Mouse (Mus musculus): ENCODE measurements around the gene Sox15.

Gene Sox15

DNA sequence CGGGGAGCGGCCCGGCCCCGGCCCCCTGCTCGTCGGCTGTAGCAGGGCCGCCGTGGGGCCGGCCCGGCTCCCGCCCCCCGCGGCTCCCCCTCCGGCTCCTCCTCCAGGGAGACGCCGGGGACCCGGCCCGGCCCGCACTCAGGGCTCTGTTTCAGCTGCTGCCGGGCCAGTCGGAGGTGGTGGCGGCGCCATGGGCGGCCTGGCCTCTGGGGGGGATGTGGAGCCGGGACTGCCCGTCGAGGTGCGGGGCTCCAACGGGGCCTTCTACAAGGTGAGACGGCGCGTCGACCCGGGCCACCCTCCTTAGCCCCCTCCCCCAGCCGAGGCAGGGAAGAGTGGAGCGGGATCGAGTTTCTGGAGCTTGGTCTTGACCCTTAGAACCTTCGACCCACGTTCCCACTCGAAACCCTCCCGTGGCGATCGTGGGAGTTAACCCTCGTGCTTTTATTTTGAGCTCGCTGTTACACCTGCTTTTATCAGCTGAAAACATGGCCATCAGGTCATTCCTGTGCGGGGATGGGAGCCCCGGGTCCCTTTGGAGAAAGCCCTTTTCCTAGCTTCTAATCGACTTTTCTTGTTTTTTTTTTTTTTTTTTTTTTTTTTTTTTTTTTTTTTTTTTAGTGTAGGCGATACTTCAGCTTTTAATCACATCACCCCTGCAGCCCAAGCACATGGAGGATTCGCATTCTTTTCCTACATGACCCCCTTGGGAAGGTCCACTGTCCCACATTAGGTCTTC lies 21.8 kb upstream of the Sox15 start:
- CTCF ChIA-PET = interaction anchor here (0.6 to 0.8 kb wide), 2 partner anchors 25 to 385 kb away, joined by 3 read pairs; no protein-coding TSS in a partner anchor

GRCm38 (mm10) chr11:69635471-69635870 lies 19.6 kb upstream of the Sox15 start:
- CTCF ChIA-PET = no interaction called here

- CTCF ChIA-PET = no interaction called here
Measured at GRCm38 (mm10) chr11:69645860-69646259, 9.3 kb upstream of the Sox15 start.

- CTCF ChIA-PET = interaction anchor here (0.6 kb wide), 1 partner anchor 157 kb away, joined by 8 read pairs; no protein-coding TSS in a partner anchor
Measured at GRCm38 (mm10) chr11:69653399-69653798, 1.7 kb upstream of the Sox15 start.

- CTCF ChIA-PET = interaction anchor here (0.6 kb wide), 1 partner anchor 193 kb away, joined by 6 read pairs; no protein-coding TSS in a partner anchor
Measured at GRCm38 (mm10) chr11:69654760-69655159, 354 bp upstream of the Sox15 start.

DNA sequence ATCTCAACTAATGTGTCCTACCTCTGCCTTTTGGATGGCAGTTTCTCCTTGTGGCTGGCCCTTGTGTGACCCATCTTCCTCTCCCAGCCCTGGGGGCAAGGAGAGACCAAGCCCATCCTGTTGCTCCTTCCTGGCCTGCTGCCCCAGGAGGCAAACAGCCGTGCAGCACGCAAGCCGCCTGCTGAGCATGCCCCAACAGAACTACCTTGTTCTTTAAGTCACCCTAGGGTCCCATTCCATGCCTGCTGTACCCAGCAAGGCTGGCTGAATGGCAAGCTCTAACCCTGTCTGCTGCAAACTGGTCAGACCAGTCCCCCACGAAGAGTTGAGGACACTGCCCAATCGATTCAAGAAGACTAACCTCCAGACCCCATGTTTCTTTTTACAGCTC lies 946 bp downstream of the Sox15 start:
- CTCF ChIA-PET = interaction anchor here (0.6 kb wide), 1 partner anchor 25 kb away, joined by 5 read pairs; no protein-coding TSS in a partner anchor

DNA sequence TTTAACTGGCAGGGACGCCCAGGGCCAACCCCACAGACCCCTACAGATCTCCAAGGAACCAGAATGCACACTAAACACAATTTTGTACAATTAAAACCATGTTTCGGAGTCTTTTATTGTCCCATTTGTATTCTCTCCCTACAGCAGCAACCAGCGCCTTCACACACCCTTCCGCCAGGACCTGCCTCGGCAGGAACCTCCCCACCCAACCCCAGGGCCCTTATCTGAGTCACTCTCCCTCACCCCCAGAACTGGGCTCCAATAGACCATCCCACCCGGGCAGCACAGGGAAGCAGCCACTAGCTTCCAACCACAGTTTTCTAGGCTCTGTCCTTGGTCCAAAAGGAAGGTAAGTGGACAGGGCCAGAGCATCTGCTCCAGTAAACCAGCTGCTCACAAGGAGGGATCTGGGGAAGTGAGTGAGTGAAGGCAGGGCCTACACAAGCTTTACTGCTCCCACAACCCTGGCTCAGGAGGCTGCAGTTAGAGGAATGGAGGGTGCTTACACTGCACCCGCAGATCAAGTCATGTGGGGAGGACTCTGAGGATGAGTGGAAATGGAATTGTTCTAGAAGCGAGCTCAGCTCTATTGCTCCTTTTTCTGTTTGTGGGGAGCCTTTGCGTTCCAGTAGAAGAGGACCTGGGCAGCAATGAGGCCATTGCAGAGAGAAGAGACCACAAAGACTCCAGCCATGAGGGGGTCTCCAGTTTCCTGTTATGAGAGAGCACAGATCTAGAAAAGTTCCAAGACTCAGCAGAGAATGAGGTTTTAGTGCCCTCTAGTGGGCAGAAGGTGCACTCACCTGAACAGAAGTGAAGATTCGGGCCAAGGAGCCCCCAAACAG lies 1.7 kb downstream of the Sox15 start:
- CTCF ChIA-PET = interaction anchor here (0.6 to 0.7 kb wide), 2 partner anchors 26 to 170 kb away, joined by 3 to 5 read pairs; no protein-coding TSS in a partner anchor

GRCm38 (mm10) chr11:69657462-69657881 lies 2.4 kb downstream of the Sox15 start:
- CTCF ChIA-PET = interaction anchor here (0.7 kb wide), 1 partner anchor 169 kb away, joined by 3 read pairs; no protein-coding TSS in a partner anchor

DNA sequence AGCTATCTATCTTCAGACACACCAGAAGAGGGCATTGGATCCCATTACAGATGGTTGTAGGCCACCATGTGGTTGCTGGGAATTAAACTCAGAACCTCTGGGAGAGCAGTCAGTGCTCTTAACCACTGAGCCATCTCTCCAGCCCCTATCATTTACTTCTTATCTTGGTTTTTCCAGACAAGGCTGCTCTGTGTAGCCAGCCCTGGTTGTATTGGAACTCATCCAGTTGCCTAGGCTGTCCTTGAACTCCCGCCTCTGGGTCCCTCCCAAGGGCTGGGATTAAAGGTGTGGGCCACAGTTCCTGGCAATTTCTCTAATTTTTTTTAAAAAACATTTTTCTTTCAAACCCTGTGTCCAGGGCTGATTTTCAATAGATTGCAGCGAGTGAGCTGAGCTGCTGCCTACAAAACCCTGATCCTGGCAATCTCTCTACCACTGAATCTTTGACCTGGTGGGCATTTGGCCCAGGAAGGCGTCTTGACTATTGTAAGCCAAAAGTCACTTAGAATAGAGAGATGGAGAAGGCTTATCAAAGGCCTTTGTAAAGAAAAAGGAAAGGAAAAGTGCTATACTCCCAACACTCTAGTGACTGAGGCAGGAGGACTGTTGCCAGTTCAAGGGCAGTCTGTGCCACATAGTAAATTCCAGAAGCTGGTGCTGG lies 6.2 kb downstream of the Sox15 start:
- CTCF ChIA-PET = interaction anchor here (1.1 kb wide), 1 partner anchor 10 kb away, joined by 3 read pairs; no protein-coding TSS in a partner anchor

DNA sequence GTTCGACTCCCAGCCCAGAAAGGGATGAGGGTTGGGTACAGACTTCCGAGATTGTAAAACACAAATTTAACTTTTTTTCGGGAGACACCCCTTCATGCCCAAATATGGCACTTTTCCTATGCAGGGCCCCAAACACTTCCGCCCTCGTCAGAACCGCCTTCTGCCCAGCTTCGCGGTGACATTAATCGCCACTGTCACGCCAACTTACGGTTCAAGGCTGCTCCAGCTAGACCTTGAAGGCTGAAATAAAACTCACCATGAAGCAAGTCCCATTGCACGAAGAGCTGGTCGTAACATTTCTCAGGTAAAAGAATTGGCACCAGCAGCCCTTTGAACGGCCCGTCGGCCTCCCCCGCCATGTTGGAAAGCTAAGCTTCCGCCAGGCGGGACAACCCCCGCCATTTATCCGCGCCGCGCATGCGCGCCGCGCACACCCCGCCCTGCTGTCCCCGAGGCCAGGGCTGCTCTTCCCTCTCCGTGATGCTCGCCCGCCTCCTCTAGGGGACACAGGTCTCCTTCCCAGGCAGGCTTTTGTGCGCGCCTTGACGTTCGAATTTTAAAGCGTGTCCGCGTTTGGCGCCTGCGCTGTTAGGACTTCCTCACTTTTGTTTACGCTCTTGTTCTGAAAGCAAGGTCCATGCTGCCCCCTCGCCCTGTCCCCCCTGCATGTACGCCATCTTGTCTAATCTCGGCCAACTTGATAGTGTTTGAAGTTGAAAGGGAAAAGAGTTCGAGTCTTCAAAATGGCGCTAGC lies 7.3 kb downstream of the Sox15 start, which contains the start of gene Mpdu1:
Gene Mpdu1 (minus strand): TSS at position 430 of the 754 bp plus-strand sequence.
- CTCF ChIA-PET = interaction anchor here (1.1 kb wide), 1 partner anchor 11 kb away, joined by 3 read pairs; no protein-coding TSS in a partner anchor

GRCm38 (mm10) chr11:69662967-69663671 lies 8.0 kb downstream of the Sox15 start:
- CTCF ChIA-PET = no interaction called here

GRCm38 (mm10) chr11:69663795-69664194 lies 8.7 kb downstream of the Sox15 start:
- CTCF ChIA-PET = no interaction called here

DNA sequence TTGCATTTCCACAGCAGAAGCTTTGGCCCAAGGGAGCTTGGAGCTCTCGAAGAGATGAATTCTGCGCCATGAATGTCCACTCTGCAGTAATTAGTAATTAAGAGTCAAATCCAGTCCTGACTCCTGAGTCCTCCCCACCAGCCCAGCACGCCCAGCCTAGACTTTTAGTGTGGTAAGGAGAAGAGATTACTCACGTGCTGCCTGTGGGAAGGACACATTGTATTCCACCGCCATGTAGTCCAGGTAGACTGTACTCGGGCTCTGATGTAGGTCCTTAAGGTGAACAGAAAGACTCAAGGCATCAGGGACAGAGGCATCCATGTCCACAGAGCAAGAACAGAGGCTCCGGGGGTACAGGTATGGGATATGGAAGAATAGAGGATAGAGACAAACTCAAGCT lies 9.7 kb downstream of the Sox15 start:
- CTCF ChIA-PET = interaction anchor here (0.5 kb wide), 1 partner anchor 17 kb away, joined by 3 read pairs; no protein-coding TSS in a partner anchor

DNA sequence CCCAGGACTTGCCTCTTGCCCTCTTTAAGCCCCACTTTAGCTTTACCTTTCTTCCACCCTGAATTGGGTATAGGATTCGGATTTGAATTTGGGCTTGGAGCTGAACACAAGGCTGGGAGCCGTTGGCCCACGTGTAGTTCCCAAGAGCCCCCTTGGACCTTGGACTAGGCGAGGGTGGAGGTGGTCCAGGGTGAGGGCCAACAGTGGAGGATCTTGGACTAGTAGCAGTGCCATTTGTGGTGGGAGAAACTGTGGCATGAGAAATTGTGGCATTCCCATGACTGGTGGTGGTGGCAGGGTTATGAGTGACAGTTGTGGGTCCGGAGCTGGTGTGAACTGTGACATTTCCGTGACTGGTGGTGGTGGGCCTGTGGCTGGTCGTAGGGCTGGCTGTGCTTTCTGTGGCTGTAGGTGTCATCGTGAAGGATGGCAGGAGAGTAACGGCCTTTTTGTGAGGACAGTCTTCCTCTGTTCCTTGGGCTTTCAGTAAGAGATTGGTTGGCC lies 10.4 kb downstream of the Sox15 start:
- CTCF ChIA-PET = interaction anchor here (0.5 kb wide), 1 partner anchor 18 kb away, joined by 3 read pairs; no protein-coding TSS in a partner anchor

GRCm38 (mm10) chr11:69665961-69666664 lies 11.0 kb downstream of the Sox15 start, which contains the start of gene Cd68:
Gene Cd68 (minus strand): TSS chr11:69666153.
- CTCF ChIA-PET = interaction anchor here (0.6 kb wide), 1 partner anchor 14 kb away, joined by 3 read pairs; no protein-coding TSS in a partner anchor

DNA sequence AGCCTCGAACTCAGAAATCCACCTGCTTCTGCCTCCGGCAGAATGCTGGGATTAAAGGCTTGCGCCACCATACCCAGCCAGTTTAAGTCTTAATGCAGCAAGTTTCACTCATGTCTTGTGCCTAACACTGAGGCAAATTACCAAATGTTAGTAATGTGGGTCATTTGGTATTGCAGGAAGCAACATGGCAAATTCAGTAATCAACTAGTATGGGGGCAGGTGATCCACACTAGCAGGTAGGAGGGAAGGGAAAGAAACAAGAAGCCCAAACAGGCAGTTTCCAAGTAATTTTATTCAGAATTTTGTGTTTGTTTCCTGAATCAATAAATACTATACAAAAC lies 11.5 kb downstream of the Sox15 start:
- CTCF ChIA-PET = interaction anchor here (0.6 kb wide), 1 partner anchor 13 kb away, joined by 3 read pairs; no protein-coding TSS in a partner anchor

DNA sequence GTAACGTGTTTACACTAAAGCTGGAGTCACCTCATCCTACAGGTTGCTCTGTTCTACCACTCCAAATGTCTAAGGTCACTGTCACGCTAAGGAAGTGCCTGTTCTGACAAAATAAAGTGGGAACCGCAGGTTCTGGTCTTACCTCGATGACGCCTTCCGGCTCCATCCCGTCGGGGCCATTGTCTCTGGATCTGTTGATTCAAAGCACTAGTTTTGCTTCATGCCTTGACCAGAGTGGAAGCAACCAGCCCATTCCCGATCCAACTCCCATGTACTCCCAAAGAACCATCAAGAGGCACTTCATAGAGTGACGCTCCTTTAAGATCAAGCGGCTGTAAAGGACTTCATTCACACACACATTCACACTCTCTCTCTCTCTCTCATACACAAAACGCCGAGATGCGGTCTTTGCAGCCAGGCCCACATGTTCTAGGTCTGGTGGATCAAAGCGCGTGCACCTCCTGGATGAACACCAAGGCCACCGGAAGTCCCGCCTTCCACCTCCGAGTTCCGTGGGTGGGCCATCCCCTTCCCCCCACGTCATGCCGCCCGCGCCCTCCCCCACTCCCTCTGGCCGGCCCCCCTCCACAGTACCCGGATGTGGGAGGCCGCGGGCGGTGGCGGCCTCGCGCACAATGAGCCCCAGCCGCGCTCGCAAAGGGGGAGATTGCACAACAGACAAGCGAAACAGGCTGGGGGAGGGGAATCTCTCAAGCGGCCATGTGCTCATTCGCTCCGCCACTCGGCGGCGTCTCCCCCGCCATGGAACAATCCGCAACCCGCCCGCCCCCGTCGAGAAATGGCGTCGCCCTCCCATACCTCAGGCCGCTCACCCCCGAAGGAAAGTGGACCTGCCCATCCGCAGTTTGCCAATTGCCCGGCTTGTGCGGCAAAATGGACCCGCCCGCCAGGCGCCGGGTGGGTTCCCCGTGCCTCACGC lies 15.9 kb downstream of the Sox15 start:
- CTCF ChIA-PET = no interaction called here

DNA sequence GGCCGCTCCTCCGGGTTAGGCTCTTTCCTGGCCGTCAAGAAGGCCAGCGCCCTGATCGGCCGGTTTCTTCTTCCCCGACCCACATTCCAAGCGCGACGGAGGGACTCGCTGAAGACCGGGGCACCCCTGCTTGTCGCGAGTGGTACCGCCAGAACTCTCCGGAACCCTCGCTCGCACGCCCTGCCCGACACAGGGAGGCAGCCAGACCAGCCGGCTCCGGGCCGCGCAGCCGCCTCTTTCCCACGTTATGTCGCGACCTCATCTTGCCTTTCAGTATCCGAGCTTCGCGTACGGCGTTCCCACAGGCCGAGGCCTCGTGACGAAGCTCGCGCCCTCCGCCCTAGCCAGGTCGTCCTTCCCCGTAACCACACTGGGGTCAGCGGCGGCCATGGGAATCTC lies 16.6 kb downstream of the Sox15 start:
- CTCF ChIA-PET = interaction anchor here (0.7 kb wide), 1 partner anchor 80 kb away, joined by 3 read pairs; no protein-coding TSS in a partner anchor
